Mouse (Mus musculus) kidney, postnatal 25 days (tissue): ENCODE measurements around the gene Cartpt.
"Not testable (repeated sequence)": the region's sequence is repeated elsewhere in the genome, so short reads cannot be mapped to it uniquely, and the experiment has no call there.

Experiments used
- DNase-seq, 2 experiments: peaks; one replicate each; pipeline ENCODE4 v3.0.0; 2021; ENCODE audit warnings: mixed read lengths in 2 of 2

Gene Cartpt

GRCm38 (mm10) chr13:99900965-99901364 is at the start of gene Cartpt:
Cartpt (minus strand) TSS chr13:99901091.
- DNase-seq, result no peak

DNA sequence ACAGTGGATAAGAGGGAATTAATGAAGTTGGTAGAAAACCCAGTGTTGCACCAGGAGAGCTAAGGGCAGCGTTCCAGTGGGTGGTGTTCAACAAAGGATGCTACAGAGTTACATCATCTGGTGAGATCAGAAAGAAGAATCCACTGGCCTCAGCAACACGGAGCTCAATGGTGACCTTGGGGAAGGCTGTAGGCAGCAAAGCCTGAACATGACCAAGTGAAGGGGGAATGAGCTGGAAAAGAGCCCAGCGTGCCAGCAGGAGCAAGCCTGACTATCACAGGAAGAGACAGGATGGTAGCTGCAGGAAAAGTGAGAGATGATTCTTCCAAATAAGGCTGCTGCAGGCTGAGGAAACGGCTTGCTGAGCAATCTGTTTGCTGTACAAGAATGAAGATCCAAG is 46.5 kb upstream of the Cartpt start:
- DNase-seq, result no peak

GRCm38 (mm10) chr13:99943525-99943924 is 42.6 kb upstream of the Cartpt start:
- DNase-seq, result no peak

DNA sequence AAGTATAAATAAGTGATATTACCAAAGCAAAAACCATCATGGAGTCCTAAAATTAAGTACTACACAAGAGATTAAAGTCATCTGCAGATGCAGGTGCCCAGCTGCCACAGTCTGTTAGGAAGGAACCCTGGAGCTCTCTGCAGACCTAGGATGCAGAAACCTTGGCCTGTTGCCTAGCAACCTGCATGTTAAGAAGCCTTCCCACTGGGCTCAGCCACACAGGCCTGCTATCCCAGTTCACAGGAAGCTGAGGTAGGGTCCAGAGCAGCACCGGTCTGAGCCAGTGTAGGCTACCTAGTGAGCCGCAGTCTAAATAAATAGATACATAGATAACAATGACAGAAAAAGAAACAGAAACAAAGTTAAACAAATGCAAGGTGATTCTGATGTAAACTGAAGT is 39.7 kb upstream of the Cartpt start:
- peak in 1 of 2 experiments; percentile 2 for DNase-seq

DNA sequence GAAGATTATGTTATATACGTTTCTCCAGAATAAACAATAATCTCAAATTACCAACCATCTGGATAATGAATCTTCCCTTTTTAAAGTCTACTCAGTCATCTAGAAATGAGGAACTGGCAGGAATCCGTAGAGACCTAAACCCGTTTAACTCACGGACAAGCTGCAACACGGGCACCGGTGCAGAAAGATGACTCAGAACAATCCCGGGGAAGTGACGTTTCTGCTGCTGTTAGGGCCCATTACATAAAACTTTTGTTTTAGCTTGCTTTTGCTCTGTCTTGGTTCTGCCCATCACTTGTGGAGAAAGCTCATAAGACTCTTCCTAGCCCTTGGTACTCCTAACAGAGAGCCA is 38.4 kb upstream of the Cartpt start:
- DNase-seq, result no peak

DNA sequence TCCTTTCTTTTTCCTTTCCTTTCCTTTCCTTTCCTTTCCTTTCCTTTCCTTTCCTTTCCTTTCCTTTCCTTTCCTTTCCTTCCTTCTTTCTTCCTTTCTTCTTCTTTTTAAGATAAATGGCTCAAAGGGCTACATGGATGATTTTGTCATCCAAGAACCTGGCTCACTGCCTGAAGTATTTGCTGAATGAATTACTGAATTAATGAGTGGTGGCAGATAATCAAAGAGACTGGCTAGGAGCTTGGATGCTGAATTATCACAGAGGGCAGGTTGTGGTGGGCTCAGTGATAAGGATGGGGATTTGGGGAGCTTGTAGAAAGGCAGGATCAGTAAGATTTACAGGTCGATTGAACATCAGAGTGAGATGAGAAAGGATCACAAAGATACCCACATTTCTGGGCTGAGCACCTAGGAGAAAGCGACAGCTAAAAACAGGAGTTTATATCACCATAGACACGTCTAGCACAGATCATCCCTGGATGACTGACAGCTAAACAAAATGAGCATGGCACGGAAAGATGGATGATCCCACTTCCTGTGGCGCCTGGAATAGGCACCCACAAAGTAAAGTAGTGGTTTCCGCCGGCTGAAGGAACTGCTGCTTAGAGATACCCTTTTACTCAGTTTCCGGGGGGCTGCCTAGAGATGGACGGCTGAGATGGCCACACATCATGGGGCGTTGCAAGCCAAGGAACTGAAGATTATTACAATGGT is 37.9 kb upstream of the Cartpt start:
- DNase-seq, result no peak

DNA sequence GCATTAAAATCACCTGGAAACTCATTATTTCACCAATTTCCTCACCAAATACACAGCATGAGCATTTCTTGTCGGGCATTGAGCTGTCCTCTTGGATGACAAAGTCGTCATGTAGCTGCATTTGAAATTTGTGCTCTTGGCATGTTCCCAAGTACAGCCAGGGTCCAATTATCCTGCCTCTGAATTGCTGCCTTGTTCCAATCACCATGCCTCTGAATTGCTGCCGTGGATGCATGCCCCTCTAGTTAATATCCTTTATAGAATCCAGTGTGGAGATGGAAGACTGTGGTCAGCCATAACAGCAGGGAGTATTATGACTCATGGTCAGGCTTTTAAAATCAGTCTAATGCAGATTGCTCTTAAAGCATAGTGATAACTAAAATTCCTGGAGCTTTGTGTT is 36.9 kb upstream of the Cartpt start:
- no peak for DNase-seq

- DNase-seq, result no peak
Observed at GRCm38 (mm10) chr13:99932406-99932805, 31.5 kb upstream of the Cartpt start.

GRCm38 (mm10) chr13:99931502-99931901 is 30.6 kb upstream of the Cartpt start:
- no peak for DNase-seq

DNA sequence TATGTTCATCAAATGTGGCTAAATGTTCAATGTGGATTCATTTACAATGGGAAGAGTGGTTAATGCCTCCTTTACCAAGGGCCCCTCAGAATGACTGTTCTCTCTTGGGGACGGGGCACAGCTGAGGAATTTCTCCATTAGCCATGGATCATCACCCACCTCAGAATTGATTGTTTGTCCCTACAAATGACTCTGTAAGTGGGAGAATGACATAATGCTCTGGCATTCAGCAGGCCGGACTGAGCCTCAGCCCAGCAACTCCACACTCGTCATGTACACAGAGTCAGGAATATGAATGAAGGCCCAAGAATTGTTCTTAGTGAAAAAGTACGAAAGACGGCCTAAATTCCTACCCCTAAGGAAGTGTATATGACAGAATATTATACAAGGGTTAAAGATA is 25.4 kb upstream of the Cartpt start:
- DNase-seq, result no peak

GRCm38 (mm10) chr13:99915632-99916031 is 14.7 kb upstream of the Cartpt start:
- no peak for DNase-seq

- peak; percentile 63 to 67 for DNase-seq
Observed at GRCm38 (mm10) chr13:99900557-99900892, 366 bp downstream of the Cartpt start.

DNA sequence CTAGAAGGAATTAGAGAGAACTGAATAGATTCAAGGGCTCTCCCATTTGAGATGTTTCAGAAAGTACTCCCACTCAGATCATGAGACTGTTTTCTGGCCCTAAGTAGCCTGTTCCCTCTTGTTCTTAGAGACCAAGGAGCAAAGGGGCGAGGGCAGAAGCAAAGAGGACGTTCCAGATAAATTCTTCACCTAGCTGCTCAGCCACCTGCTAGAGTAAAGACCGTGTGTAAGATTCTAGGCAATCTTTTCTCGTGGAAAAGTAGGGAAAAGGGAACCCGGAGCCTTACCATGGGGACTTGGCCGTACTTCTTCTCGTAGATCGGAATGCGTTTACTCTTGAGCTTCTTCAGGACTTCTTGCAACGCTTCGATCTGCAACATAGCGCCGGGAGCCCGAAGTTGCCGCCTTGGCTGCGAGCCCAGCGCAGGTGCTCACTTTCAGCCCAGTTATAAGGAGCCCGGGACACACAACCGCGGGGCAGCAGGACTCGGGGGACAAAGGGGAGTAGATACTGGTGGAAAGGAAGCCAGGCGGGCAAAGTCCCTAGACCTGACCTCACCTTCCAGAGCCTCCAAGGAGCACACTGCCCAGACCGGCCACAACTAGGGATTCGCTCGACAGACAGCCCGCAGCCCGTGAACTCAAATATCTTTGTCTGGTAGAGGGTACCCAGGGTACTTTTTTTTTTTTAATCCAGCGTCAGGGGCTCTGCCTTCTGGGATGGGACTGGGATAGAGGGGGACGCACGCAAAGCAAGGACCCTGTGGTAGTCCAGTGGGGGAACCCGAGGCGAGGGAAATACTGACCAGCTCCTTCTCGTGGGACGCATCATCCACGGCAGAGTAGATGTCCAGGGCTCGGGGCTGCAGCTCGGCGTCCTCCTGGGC is 978 bp downstream of the Cartpt start:
- no peak for DNase-seq

GRCm38 (mm10) chr13:99898816-99899215 is 2.1 kb downstream of the Cartpt start:
- no peak for DNase-seq

- no peak for DNase-seq
Observed at GRCm38 (mm10) chr13:99885636-99886035, 15.3 kb downstream of the Cartpt start.

DNA sequence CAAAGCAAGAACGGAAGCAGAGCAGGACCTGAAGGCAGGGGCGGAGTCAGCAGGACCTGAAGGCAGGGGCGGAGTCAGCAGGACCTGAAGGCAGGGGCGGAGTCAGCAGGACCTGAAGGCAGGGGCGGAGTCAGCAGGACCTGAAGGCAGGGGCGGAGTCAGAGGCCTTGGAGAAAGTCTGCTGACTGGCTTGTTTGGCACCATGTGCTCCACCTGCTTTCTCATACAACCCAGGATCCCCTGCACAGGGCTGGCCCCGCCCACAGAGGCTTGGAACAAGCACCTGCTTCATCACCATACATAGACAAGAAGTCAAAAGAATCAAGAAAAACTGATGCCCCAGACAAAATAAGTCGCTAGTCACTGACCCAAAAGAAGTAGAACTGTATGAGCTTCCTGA is 19.1 kb downstream of the Cartpt start:
- not testable (repeated sequence) for DNase-seq

- no peak for DNase-seq
Observed at GRCm38 (mm10) chr13:99879696-99880095, 21.2 kb downstream of the Cartpt start.

GRCm38 (mm10) chr13:99872059-99872458 is 28.8 kb downstream of the Cartpt start:
- no peak for DNase-seq

- no peak for DNase-seq
Observed at GRCm38 (mm10) chr13:99868438-99868837, 32.5 kb downstream of the Cartpt start.

DNA sequence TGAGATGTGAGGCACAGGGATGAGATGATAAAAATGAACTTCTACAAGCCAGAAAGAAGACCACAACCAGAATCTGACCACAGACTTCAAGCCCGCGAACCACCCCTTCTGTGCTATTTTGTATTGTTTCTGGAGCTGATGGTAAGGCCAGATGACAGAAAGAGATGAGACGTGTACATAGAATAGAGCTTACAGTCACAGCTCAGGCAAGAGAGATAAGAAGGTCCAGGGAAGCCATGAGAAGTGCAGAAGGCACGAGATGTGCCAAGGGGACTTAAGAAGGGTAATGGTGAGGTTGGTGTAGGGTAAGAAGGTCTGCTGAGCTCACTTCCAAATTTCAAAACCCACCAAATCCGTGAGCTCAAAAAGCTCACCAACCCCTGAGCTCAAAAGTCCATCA is 36.6 kb downstream of the Cartpt start:
- DNase-seq, result no peak

GRCm38 (mm10) chr13:99860670-99861069 is 40.2 kb downstream of the Cartpt start:
- DNase-seq, result no peak

DNA sequence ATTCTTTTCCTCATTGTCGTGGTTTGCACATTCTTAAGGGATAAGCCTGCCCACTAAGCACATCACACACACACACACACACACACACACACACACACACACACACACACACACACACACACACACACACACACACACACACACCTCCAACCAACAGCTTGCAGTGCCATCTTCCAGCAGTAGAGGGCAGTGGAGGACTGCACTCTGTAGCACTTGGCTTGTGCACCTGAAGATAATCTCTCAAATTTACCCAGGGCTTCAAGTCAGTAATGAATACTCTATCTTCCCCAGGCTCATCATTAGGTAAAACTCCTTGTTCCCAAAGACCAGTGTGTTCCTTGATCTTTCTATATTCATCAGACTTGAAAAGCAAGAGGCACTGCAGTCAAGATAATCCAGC is 41.8 kb downstream of the Cartpt start:
- peak; percentile 49 to 69 for DNase-seq

- DNase-seq, result no peak
Observed at GRCm38 (mm10) chr13:99857879-99858278, 43.0 kb downstream of the Cartpt start.

- DNase-seq, result no peak
Observed at GRCm38 (mm10) chr13:99857336-99857735, 43.6 kb downstream of the Cartpt start.
